Mouse (Mus musculus): Measurements from ENCODE around the gene Bco2.
A peak's percentile ranks its signal among the peaks of the same experiment; 100 is the strongest.

DNA sequence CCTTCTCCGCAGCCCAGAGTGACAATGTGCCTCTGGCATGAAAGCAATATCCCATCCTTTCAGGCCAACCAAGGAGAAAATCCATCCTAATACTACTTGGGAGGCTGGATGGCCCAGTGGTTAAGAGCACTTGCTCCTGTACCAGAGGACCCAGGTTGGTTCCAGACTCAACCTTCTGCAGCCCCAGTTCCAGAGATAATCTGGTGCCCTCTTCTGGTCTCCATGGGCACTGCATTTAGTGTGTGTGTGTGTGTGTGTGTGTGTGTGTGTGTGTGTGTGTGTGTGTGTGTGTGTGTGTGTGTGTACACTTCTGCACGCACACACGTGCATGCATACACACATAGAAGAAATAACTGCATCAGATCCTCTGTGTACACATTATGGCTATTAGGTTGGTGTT, 38.6 kb upstream of the Bco2 start:
- TF ChIP-seq CHD2 (IDR thresholded peaks at IDR 0.05; ENCODE audit: low read depth, low read length) = no peak
- no peak for TF ChIP-seq HCFC1 (IDR thresholded peaks at IDR 0.05; ENCODE audit: borderline replicate concordance, insufficient read depth, low read length)
- peak; percentile 56; the same call in 1 of the 2 replicates for TF ChIP-seq ZC3H11A (IDR thresholded peaks at IDR 0.05; ENCODE audit: borderline replicate concordance, low read depth, low read length)

Data from ES-E14 (cell line).